Mouse (Mus musculus): ENCODE measurements around the gene Gpr137b.
"Not testable (repeated sequence)": the region's sequence is repeated elsewhere in the genome, so short reads cannot be mapped to it uniquely, and the experiment has no call there.

- not testable (repeated sequence) for TF ChIP-seq POLR2A (IDR thresholded peaks at IDR 0.05; ENCODE audit: insufficient read depth, low read length); CTCF (IDR thresholded peaks at IDR 0.05; ENCODE audit: low read depth, low read length); EP300 (IDR thresholded peaks at IDR 0.05; ENCODE audit: insufficient read depth, low read depth, low read length)
Observed at GRCm38 (mm10) chr13:13416007-13416337, 22.2 kb upstream of the Gpr137b start.

All from ES-Bruce4 (cell line).